8 mouse cellular contexts compared by ENCODE assay signal in the genomic region with DNA sequence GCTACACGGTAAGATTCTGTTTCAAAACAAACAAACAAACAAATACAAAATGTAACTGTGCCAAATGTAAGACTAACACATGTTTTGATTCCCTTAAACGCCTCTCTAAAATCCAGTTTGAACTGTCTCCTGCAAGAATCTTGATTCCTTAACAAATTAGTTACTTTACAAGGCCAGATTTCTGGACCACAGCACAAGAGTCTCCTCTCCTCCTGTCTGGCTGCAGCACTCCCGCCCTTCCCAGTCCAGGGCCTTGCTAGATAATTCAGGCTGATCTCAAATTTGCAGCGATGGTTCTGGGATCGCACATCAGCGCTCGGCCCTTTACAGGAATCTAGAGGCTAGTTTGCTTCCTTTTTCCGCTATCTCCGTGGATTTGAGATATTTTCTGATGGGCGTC. TPM values are rescaled to one million over a fixed set of nuclear protein-coding genes. Genes with fewer than 3 reads are reported as not detected.
DNase-seq lines count a peak whose midpoint lies in the region; ATAC-seq and TF ChIP-seq lines count a peak whose summit lies in the region.

No protein-coding gene starts in this region.

- peaks cover 14% of the 10 kb centered on the region for H3K4me1 ChIP-seq in kidney, embryonic 14.5 days (ENCODE audit: control insufficient read depth, insufficient read depth, low read length)
- peaks cover 27% of the 10 kb centered on the region for H3K4me1 ChIP-seq in intestine, embryonic 15.5 days (replicated peaks)
- peaks cover 12% of the 10 kb centered on the region; the same call in 1 of the 2 replicates for H3K4me1 ChIP-seq in midbrain, postnatal 0 days (ENCODE audit: insufficient read depth, low read length)

- TF ChIP-seq POLR2A in brain, embryonic 14.5 days (IDR thresholded peaks at IDR 0.05; ENCODE audit: borderline replicate concordance, extremely low read depth, insufficient read depth, insufficient read length, poor library complexity, severe bottlenecking) = no peak

- H3K36me3 ChIP-seq in kidney, embryonic 14.5 days (ENCODE audit: control insufficient read depth, insufficient read depth, low read length) = 0 out of 2 replicates have a peak, but pooled peaks cover 6% of the 10 kb centered on the region
- no peaks in the 10 kb centered on the region for H3K36me3 ChIP-seq in intestine, embryonic 15.5 days
- H3K36me3 ChIP-seq in midbrain, postnatal 0 days (ENCODE audit: insufficient read depth, low read length) = peaks cover 8% of the 10 kb centered on the region; the same call in 1 of the 2 replicates

- intact Hi-C loops in left cerebral cortex, postnatal 36 days (cut with DNase I) = no loop called here

- 6% methylated on average over 10 of the region's 10 CpGs for WGBS in kidney, embryonic 14.5 days
- WGBS in intestine, embryonic 15.5 days = 6% methylated on average over 10 of the region's 10 CpGs
- WGBS in midbrain, postnatal 0 days = 4% methylated on average over 10 of the region's 10 CpGs

- DNase-seq in kidney, adult 8-10 months = no peak
- DNase-seq in brain, embryonic 14.5 days (ENCODE audit: low read depth) = peak; percentile 27
- DNase-seq in midbrain, postnatal 0 days (ENCODE audit: low spot score) = no peak
- no peak for DNase-seq in right cerebral cortex, postnatal 36 days (ENCODE audit: low spot score in 2 of 2)
- DNase-seq in cerebellum, postnatal 4 days (ENCODE audit: low spot score in 2 of 2) = no peak
- no peak for DNase-seq in left cerebral cortex, postnatal 36 days (ENCODE audit: low spot score in 2 of 2)

- H3K9ac ChIP-seq in kidney, embryonic 14.5 days (ENCODE audit: low read depth, low read length) = peak overlapping the region; percentile 51; the same call in 1 of the 2 replicates
- peak overlapping the region; percentile 17; the same call in 1 of the 2 replicates for H3K9ac ChIP-seq in intestine, embryonic 15.5 days
- no peak overlapping the region for H3K9ac ChIP-seq in midbrain, postnatal 0 days (replicated peaks; ENCODE audit: low read length, poor library complexity, severe bottlenecking)

- peak overlapping the region; percentile 97 for H3K4me2 ChIP-seq in kidney, embryonic 14.5 days (replicated peaks; ENCODE audit: low read depth, low read length)
- H3K4me2 ChIP-seq in intestine, embryonic 15.5 days (replicated peaks) = peak overlapping the region; percentile 97
- H3K4me2 ChIP-seq in midbrain, postnatal 0 days (ENCODE audit: low read depth, low read length, poor library complexity, severe bottlenecking) = peak overlapping the region; percentile 99

- peak overlapping the region; percentile 14; the same call in 1 of the 2 replicates for H3K27ac ChIP-seq in kidney, embryonic 14.5 days (ENCODE audit: low read depth, low read length)
- peak overlapping the region; percentile 81; the same call in 1 of the 2 replicates for H3K27ac ChIP-seq in intestine, embryonic 15.5 days
- peak overlapping the region; percentile 80; the same call in 1 of the 2 replicates for H3K27ac ChIP-seq in midbrain, postnatal 0 days (ENCODE audit: low read depth, low read length)

- no peaks in the 10 kb centered on the region for H3K9me3 ChIP-seq in kidney, embryonic 14.5 days (ENCODE audit: control insufficient read depth, low read length)
- H3K9me3 ChIP-seq in intestine, embryonic 15.5 days = no peaks in the 10 kb centered on the region
- H3K9me3 ChIP-seq in midbrain, postnatal 0 days (ENCODE audit: low read length) = no peaks in the 10 kb centered on the region

- H3K27me3 ChIP-seq in kidney, embryonic 14.5 days (ENCODE audit: control insufficient read depth, insufficient read depth, low read length) = peaks cover 43% of the 10 kb centered on the region
- peaks cover 39% of the 10 kb centered on the region for H3K27me3 ChIP-seq in intestine, embryonic 15.5 days (replicated peaks)
- peaks cover 29% of the 10 kb centered on the region for H3K27me3 ChIP-seq in midbrain, postnatal 0 days (ENCODE audit: insufficient read depth, low read length)

- peak overlapping the region; percentile 84 for H3K4me3 ChIP-seq in kidney, embryonic 14.5 days (ENCODE audit: low read length)
- peak overlapping the region; percentile 83 for H3K4me3 ChIP-seq in intestine, embryonic 15.5 days (replicated peaks)
- H3K4me3 ChIP-seq in midbrain, postnatal 0 days (ENCODE audit: low read depth, low read length) = peak overlapping the region; percentile 66

- ATAC-seq in kidney, embryonic 14.5 days (ENCODE audit: low FRiP score, low TSS enrichment) = no peak
- no peak for ATAC-seq in intestine, embryonic 15.5 days
- no peak for ATAC-seq in midbrain, postnatal 0 days (ENCODE audit: low FRiP score)

- no peak for TF ChIP-seq CTCF in brain, embryonic 14.5 days (IDR thresholded peaks at IDR 0.05; ENCODE audit: borderline replicate concordance, extremely low read depth, insufficient read depth, insufficient read length)
- TF ChIP-seq CTCF in midbrain, postnatal 0 days (IDR thresholded peaks at IDR 0.05) = no peak

RNA-seq across cellular contexts. Expression of a gene that starts 0.7 kb away (rescaled TPM):
- 42.0 and 44.9 TPM in 2 replicates for polyA plus RNA-seq in kidney, embryonic 14.5 days (2014; fragmentation: Nextera tagmentation; extraction: Ambion mirVana)
- polyA plus RNA-seq in brain, embryonic 14.5 days (2012; rRNA removed) = 49.1 and 77.5 TPM in 2 replicates
- 41.8 and 43.9 TPM in 2 replicates for polyA plus RNA-seq in intestine, embryonic 15.5 days (2015; fragmentation: Nextera tagmentation; extraction: Ambion mirVana)
- total RNA-seq in midbrain, postnatal 0 days (2014; rRNA removed) = 41.8 and 48.7 TPM in 2 replicates
- 31.5 and 34.1 TPM in 2 replicates for polyA plus RNA-seq in midbrain, postnatal 0 days (2015; fragmentation: Nextera tagmentation; extraction: Ambion mirVana)
- total RNA-seq in left cerebral cortex, postnatal 36 days (2021) = 10 to 100 TPM; 22.7 to 26.3 TPM

RNA-seq across cellular contexts. Expression of a gene that starts 3.4 kb away (rescaled TPM):
- 0.16 TPM in 1 of 2 replicates, not detected in the other for polyA plus RNA-seq in kidney, embryonic 14.5 days (2014; fragmentation: Nextera tagmentation; extraction: Ambion mirVana)
- 0.50 and 0.78 TPM in 2 replicates for polyA plus RNA-seq in brain, embryonic 14.5 days (2012; rRNA removed)
- polyA plus RNA-seq in intestine, embryonic 15.5 days (2015; fragmentation: Nextera tagmentation; extraction: Ambion mirVana) = not detected in 2 replicates
- 0.27 TPM in 1 of 2 replicates, not detected in the other for total RNA-seq in midbrain, postnatal 0 days (2014; rRNA removed)
- polyA plus RNA-seq in midbrain, postnatal 0 days (2015; fragmentation: Nextera tagmentation; extraction: Ambion mirVana) = not detected in 2 replicates
- under 1 TPM; 0.70 to 0.79 TPM for total RNA-seq in left cerebral cortex, postnatal 36 days (2021)

RNA-seq across cellular contexts. Expression of a gene that starts 5.4 kb away (rescaled TPM):
- 39.7 and 48.7 TPM in 2 replicates for polyA plus RNA-seq in kidney, embryonic 14.5 days (2014; fragmentation: Nextera tagmentation; extraction: Ambion mirVana)
- polyA plus RNA-seq in brain, embryonic 14.5 days (2012; rRNA removed) = 57.7 and 78.3 TPM in 2 replicates
- polyA plus RNA-seq in intestine, embryonic 15.5 days (2015; fragmentation: Nextera tagmentation; extraction: Ambion mirVana) = 65.0 and 65.4 TPM in 2 replicates
- total RNA-seq in midbrain, postnatal 0 days (2014; rRNA removed) = 60.7 and 61.3 TPM in 2 replicates
- polyA plus RNA-seq in midbrain, postnatal 0 days (2015; fragmentation: Nextera tagmentation; extraction: Ambion mirVana) = 64.1 and 67.8 TPM in 2 replicates
- 10 to 100 TPM; 38.9 to 41.8 TPM for total RNA-seq in left cerebral cortex, postnatal 36 days (2021)

RNA-seq across cellular contexts. Expression of a gene that starts 11.8 kb away (rescaled TPM):
- 7.0 and 11.5 TPM in 2 replicates for polyA plus RNA-seq in kidney, embryonic 14.5 days (2014; fragmentation: Nextera tagmentation; extraction: Ambion mirVana)
- 11.9 and 12.5 TPM in 2 replicates for polyA plus RNA-seq in brain, embryonic 14.5 days (2012; rRNA removed)
- 14.9 and 16.4 TPM in 2 replicates for polyA plus RNA-seq in intestine, embryonic 15.5 days (2015; fragmentation: Nextera tagmentation; extraction: Ambion mirVana)
- 20.9 and 22.2 TPM in 2 replicates for total RNA-seq in midbrain, postnatal 0 days (2014; rRNA removed)
- 16.0 and 16.6 TPM in 2 replicates for polyA plus RNA-seq in midbrain, postnatal 0 days (2015; fragmentation: Nextera tagmentation; extraction: Ambion mirVana)
- total RNA-seq in left cerebral cortex, postnatal 36 days (2021) = 1 to 10 TPM; 8.8 to 9.1 TPM

RNA-seq across cellular contexts. Expression of a gene that starts 13.6 kb away (rescaled TPM):
- polyA plus RNA-seq in kidney, embryonic 14.5 days (2014; fragmentation: Nextera tagmentation; extraction: Ambion mirVana) = 52.0 and 61.8 TPM in 2 replicates
- 19.4 and 24.2 TPM in 2 replicates for polyA plus RNA-seq in brain, embryonic 14.5 days (2012; rRNA removed)
- 22.6 and 23.4 TPM in 2 replicates for polyA plus RNA-seq in intestine, embryonic 15.5 days (2015; fragmentation: Nextera tagmentation; extraction: Ambion mirVana)
- total RNA-seq in midbrain, postnatal 0 days (2014; rRNA removed) = 5.3 and 6.9 TPM in 2 replicates
- polyA plus RNA-seq in midbrain, postnatal 0 days (2015; fragmentation: Nextera tagmentation; extraction: Ambion mirVana) = 8.9 and 10.3 TPM in 2 replicates
- total RNA-seq in left cerebral cortex, postnatal 36 days (2021) = 1 to 10 TPM; 2.1 to 3.1 TPM

Comparison
In these comparisons a context has a peak if more than half of its experiments do, and no peak if none do; other contexts are left out.
1. H3K27ac ChIP-seq: peak in every context shown above with its lines; median percentile 81 in intestine, embryonic 15.5 days; 80 in midbrain, postnatal 0 days; 14 in kidney, embryonic 14.5 days.